Mouse (Mus musculus) liver, embryonic 12.5 days (tissue): ENCODE data around the gene Ndufs2. TPM values are rescaled to one million over a fixed set of nuclear protein-coding genes. Genes with fewer than 3 reads are reported as not detected.

Source experiments
- ATAC-seq: fragments of 200-750 bp; cut with Nextera tagmentation; 2 replicates; pipeline ENCODE4 v1.8.0; 2017; ENCODE audit warnings: moderate number of reproducible peaks, mild to moderate bottlenecking, moderate library complexity
- H3K27ac ChIP-seq: fragments of 300-500 bp; sonication (generic); 2 replicates; pipeline ENCODE4 v1.5.1; 2016; ENCODE audit warnings: mild to moderate bottlenecking
- H3K27me3 ChIP-seq: fragments of 300-500 bp; sonication (generic); replicated peaks from 2 replicates; pipeline ENCODE4 v1.6.1; 2016; ENCODE audit warnings: mild to moderate bottlenecking, moderate library complexity
- H3K36me3 ChIP-seq: fragments of 300-500 bp; sonication (generic); 2 replicates; pipeline ENCODE4 v1.6.1; 2016; ENCODE audit warnings: mild to moderate bottlenecking, moderate library complexity
- H3K4me1 ChIP-seq: fragments of 300-500 bp; sonication (generic); 2 replicates; pipeline ENCODE4 v1.6.1; 2016
- H3K4me2 ChIP-seq: fragments of 300-500 bp; sonication (generic); 2 replicates; pipeline ENCODE4 v1.6.1; 2016; ENCODE audit warnings: mild to moderate bottlenecking, moderate library complexity
- H3K4me3 ChIP-seq: fragments of 300-500 bp; sonication (generic); 2 replicates; pipeline ENCODE4 v1.5.1; 2016; ENCODE audit warnings: mild to moderate bottlenecking, moderate library complexity
- H3K9ac ChIP-seq: fragments of 300-500 bp; sonication (generic); 2 replicates; pipeline ENCODE4 v1.6.1; 2016; ENCODE audit warnings: mild to moderate bottlenecking, moderate library complexity
- H3K9me3 ChIP-seq: fragments of 300-500 bp; sonication (generic); replicated peaks from 2 replicates; pipeline ENCODE4 v1.6.1; 2016; ENCODE audit warnings: mild to moderate bottlenecking, moderate library complexity
- WGBS: fragments of 180-500 bp; shearing (Covaris S2); methylation state at CpG from one replicate; pipeline ENCODE4 v1.1.7; 2016; ENCODE audit not compliant: insufficient replicate concordance; 5-methylcytosine and 5-hydroxymethylcytosine counted together
- polyA plus RNA-seq: library from polyadenylated mRNA; unstranded; fragments of >200 nt; fragmentation: Nextera tagmentation; extraction: Ambion mirVana; gene quantifications from 2 replicates; pipeline ENCODE4 v1.2.1, GENCODE M21; 2016

Ndufs2 gene
- polyA plus RNA-seq, 1 experiment from 2014 or later, result 167 TPM

DNA sequence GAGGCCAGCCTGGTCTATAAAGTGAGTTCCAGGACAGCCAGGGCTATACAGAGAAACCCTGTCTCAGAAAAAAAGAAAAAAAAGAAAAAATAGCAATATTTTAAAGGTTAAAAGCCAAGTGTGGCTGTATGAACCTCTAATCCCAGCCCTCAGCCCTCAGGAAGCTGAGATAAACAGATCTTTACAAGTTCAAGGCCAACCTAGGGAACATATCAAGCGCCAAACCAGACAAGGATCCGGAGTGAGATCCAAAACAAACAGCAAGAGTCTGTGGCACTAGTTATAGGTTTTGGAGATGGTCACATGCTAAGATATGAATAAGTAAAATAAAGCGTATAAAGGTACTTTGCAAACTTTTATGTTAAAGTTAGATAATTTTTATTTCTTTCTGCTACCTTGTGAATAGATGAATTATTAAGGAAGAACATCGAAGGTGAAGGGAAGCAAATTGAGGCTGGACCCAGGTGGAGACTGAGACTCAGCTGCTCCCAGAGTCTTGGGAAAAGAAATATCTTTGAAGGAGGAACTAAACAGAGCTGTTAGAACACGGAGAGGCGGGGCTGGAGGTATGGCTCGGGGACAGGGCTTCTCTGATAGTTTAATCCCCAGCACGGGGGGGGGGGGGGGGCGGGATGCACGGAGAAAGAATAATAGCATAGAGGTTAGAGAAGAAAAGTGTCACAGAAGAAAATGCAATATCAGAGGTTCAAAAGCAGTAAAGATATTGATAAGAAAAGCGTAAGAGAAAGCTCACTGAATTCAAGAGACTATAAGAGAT is 47.5 kb downstream of the Ndufs2 start:
- Histone ChIP-seq H3K9me3 (no peaks in the 10 kb centered on the region), H3K27me3 (peaks cover 23% of the 10 kb centered on the region), H3K36me3 (no peaks in the 10 kb centered on the region), H3K4me1 (0 out of 2 replicates have a peak, but pooled peaks cover 10% of the 10 kb centered on the region), H3K4me3 (no peak overlapping the region), H3K27ac (peak overlapping the region; percentile 54; the same call in 1 of the 2 replicates), H3K4me2 (no peak overlapping the region), H3K9ac (no peak overlapping the region)
- no peak for ATAC-seq
- WGBS, result 35% methylated on average over 11 of the region's 11 CpGs

DNA sequence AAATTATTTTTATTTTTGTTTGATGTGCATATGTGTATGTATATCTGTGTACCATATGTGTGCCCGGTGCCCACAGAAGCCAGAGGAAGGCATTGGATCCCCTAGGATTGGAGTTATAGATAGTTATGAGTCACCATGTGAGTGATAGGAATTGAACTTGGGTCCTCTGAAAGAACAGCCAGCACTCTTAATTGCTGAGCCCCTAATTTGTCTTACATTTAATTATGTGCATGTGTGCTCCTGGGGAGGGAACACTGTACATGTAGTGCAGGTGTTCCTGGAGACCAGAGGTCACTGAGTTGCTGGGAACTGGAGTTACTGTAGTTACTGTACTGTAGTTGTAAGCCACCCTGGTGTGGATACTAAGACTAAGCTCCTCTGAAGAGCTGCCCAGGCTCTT is 50.4 kb downstream of the Ndufs2 start:
- WGBS, result 76% methylated on average over 1 of the region's 1 CpGs
- no peak overlapping the region for H3K4me2 ChIP-seq
- H3K27me3 ChIP-seq, result peaks cover 41% of the 10 kb centered on the region
- H3K9ac ChIP-seq, result no peak overlapping the region
- H3K9me3 ChIP-seq, result no peaks in the 10 kb centered on the region
- H3K36me3 ChIP-seq, result no peaks in the 10 kb centered on the region
- H3K27ac ChIP-seq, result no peak overlapping the region
- no peak overlapping the region for H3K4me3 ChIP-seq
- no peak for ATAC-seq
- 0 out of 2 replicates have a peak, but pooled peaks cover 9% of the 10 kb centered on the region for H3K4me1 ChIP-seq

DNA sequence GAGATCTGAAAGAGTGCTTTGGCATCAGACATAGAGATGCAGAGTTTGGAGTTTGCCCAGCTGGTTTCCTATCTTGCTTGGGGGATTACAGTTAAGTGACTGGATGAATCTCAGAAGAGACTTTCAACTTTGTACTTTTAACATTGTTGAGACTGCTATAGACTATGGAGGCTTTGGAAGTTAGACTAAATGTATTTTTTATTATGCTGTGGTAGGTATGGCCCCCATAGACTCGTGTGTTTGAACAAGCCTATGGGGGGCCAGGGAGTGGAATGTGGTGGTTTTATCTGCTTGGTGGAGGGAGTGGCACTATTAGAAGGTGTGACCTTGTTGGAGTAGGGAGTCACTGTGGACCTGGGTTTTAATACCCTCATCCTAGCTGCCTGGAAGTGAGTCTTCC is 51.7 kb downstream of the Ndufs2 start:
- H3K27ac ChIP-seq, result no peak overlapping the region
- ATAC-seq, result no peak
- no peak overlapping the region for H3K4me3 ChIP-seq
- no peak overlapping the region for H3K9ac ChIP-seq
- no peak overlapping the region for H3K4me2 ChIP-seq
- peaks cover 50% of the 10 kb centered on the region for H3K27me3 ChIP-seq
- H3K9me3 ChIP-seq, result no peaks in the 10 kb centered on the region
- WGBS, result 25% methylated on average over 1 of the region's 1 CpGs
- peaks cover 11% of the 10 kb centered on the region; the same call in 1 of the 2 replicates for H3K4me1 ChIP-seq
- no peaks in the 10 kb centered on the region for H3K36me3 ChIP-seq

DNA sequence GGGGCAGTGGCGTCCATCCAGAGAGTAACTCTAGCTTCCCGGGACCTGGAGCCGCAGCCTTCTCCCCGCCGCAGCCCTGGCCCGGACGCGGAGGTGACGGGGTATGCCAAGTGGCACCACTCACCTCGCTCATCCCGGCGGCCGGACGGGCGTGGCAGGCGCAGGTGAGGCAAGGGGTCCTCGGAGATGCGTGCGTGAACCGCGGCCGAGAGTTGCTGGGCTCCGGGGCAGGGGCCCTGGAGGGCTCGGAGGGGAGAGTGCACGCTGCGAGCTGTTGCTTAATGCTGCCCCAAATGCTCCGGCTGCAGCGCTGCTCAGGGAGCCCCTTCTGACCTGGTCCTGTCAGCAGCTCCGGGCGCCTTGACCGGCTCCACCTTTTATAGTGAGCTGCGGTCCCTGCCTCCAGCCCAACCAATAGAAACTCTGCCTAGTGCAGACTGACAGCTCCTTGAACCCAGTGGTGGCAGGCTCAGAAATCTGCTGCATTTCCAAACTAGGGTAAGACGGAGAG is 55.2 kb downstream of the Ndufs2 start, which contains the start of gene Pcp4l1:
Gene Pcp4l1 (minus strand): TSS at position 382 of the 511 bp plus-strand sequence.
- Histone ChIP-seq H3K4me1 (peaks cover 25% of the 10 kb centered on the region), H3K36me3 (no peaks in the 10 kb centered on the region), H3K27me3 (peaks cover 82% of the 10 kb centered on the region), H3K4me2 (peak within 1 kb of the TSS; percentile 68), H3K27ac (no peak within 1 kb of the TSS), H3K9ac (no peak within 1 kb of the TSS; the same call in 1 of the 2 replicates), H3K9me3 (no peaks in the 10 kb centered on the region), H3K4me3 (peak within 1 kb of the TSS; percentile 48)
- 3% methylated on average over 33 of the region's 33 CpGs for WGBS
- peak; percentile 77 for ATAC-seq

DNA sequence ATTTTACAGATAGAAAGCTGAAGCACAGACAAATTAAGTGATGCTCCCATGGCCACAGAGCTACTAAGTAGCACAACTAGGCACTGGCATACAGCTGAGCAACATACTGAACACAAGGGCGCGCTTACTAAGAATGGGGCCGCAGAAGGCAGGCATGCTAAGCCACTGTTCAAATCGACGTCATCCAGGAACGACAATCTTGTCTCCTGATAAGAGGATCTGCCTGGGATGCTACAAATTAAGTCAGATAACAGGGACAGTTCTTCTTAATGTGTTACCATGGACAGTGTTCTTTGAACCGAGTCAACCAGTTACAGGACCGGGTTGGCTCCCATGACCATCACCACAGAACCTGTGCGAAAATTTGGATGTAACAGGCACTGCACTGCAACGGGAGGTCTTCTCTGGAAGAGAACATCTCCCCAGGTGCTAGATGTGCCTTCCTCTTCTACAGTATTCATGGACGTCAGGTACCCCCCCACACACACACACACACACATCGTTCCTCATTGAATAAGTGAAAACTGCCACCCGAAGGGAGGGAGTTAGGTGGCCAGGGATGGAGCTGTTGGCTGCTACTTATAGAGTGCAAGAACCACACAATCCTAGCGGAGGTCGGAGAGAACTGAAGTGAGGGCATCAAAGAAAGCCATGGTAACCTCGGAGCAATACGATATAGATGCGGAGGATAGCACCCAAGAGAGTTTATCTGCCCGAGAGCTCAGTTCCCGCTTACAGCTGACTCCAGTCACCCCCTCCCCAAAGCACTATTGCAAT is 56.0 kb downstream of the Ndufs2 start:
- Histone ChIP-seq H3K9ac (no peak overlapping the region), H3K27me3 (peaks cover 89% of the 10 kb centered on the region), H3K4me2 (peak overlapping the region; percentile 68), H3K27ac (no peak overlapping the region), H3K4me3 (peak overlapping the region; percentile 48), H3K4me1 (peaks cover 25% of the 10 kb centered on the region), H3K36me3 (no peaks in the 10 kb centered on the region), H3K9me3 (no peaks in the 10 kb centered on the region)
- 8% methylated on average over 20 of the region's 20 CpGs for WGBS
- no peak for ATAC-seq

DNA sequence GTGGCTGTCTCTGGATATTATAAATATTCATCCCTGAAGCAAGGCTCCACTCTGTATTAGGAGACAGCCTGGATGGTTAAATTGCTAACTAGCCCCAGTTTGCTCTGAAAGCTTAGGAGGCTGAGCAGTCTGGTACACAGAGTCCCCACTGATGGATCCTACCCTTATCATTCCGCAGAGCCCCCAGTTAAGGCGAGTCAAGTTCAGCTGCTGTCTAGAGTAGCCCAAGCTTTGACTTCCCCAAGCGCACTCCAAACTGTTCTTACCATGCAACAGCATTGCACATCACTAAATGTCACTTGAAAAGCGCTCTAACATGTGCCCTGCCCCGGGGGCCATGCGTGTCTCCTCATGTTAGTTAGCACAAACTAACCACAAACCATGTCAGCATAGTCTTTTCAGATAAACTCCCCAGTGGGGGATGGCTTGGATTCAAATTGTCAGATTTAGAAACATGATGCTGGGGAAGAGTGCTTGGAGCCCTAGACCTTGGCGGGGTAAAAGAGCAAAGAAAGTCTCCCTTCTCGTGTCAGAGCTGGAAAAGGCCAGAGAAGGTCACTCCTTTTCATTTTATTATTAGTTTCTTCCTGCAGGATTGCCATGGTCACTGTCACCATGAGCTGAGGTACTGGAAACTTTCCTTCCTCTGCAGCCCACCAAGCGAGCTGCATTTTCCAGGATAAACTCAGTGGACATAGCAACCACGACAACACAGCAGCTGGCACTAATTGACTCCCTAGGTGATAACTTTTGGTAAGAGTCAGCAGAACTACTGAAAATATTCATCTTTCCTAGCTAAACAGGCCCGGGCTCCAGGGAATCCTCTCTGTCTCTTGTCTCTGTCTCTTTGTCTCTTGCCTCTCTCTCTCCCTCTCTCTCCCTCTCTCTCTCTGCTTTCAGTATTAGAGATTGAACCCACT is 57.0 kb downstream of the Ndufs2 start:
- Histone ChIP-seq H3K9me3 (no peaks in the 10 kb centered on the region), H3K9ac (no peak overlapping the region), H3K27ac (no peak overlapping the region), H3K4me3 (no peak overlapping the region), H3K4me1 (peaks cover 31% of the 10 kb centered on the region), H3K27me3 (peaks cover 97% of the 10 kb centered on the region), H3K4me2 (no peak overlapping the region; the same call in 1 of the 2 replicates), H3K36me3 (no peaks in the 10 kb centered on the region)
- 25% methylated on average over 11 of the region's 11 CpGs for WGBS
- ATAC-seq, result no peak

DNA sequence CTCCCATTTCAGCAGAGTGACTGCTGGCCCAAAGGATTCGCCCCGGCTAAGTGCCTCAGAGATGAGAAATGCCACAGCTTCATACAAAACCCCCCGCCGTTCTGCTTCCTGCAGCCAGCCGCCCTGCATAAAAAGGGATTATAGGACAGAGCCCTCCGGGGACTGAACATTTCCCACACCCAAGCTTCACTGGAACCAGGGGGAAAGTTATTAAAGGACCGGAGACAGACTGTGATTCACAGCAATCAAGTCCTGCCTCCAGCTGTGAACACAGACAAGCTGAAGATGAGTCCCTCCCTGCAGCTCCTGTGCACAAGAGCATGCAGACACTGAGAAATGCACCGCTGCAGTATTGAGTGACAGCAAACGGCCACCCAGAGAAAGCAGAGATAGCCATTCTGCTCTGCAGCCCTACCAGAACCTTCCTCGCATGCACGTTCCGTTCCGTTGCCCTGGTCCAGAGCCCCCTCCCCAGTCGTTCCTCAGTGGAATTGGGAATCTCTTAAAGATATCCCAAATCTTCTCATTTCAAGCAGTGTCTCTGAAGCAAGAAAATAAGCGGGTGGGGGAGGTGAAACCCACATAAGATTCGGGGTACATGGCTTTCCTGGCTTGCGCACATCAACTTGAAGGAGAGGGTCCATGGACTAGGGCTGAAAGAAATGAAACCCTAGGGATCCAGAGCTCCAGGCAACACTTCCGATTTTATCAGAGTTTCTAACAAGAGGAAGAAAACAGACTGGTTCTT is 57.9 kb downstream of the Ndufs2 start:
- no peaks in the 10 kb centered on the region for H3K36me3 ChIP-seq
- H3K27ac ChIP-seq, result no peak overlapping the region
- ATAC-seq, result no peak
- H3K27me3 ChIP-seq, result peaks cover 90% of the 10 kb centered on the region
- no peak overlapping the region for H3K4me3 ChIP-seq
- peak overlapping the region; percentile 24 for H3K4me2 ChIP-seq
- 9% methylated on average over 18 of the region's 18 CpGs for WGBS
- H3K9me3 ChIP-seq, result no peaks in the 10 kb centered on the region
- H3K4me1 ChIP-seq, result peaks cover 36% of the 10 kb centered on the region
- H3K9ac ChIP-seq, result no peak overlapping the region

DNA sequence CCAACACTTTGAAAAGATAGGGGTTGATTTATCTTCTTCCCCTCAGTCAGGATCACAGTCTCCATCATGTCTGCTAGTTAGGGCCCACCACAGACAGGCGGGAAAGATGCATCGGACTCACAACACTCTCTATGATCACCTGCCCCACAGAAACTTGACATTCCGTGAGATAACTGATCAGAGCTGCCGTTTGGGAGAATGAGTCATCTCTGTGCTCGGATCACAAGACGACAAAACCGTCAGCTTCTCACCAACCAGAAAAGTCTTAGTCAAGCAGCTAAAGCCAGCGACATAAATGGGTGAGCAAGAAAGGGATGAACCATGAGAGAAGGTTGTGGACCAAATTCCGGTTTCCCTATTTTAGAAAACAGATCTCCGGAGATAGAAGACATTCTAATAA is 58.9 kb downstream of the Ndufs2 start:
- Histone ChIP-seq H3K9me3 (no peaks in the 10 kb centered on the region), H3K27ac (no peak overlapping the region), H3K9ac (no peak overlapping the region), H3K4me1 (peaks cover 36% of the 10 kb centered on the region), H3K36me3 (no peaks in the 10 kb centered on the region), H3K4me2 (no peak overlapping the region), H3K4me3 (no peak overlapping the region), H3K27me3 (peaks cover 87% of the 10 kb centered on the region)
- no peak for ATAC-seq
- WGBS, result 39% methylated on average over 10 of the region's 10 CpGs

DNA sequence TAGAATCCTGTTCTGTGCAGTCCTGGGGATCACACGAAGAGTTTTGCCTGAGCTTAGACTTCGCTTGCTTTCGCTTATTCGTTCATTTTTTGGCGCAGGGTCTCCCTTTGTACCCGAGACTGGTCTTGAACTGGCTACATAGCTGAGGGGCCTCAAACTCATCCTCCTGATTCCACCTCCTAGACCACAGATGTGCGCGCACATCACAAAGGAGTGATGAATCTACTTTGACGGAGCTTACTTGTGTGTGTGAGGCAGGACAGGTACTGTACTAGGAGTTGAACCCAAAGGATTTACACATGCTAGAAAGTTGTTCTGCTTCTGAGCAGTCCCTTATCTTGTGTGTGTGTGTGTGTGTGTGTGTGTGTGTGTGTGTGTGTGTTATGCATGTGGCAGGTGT is 60.4 kb downstream of the Ndufs2 start:
- peaks cover 34% of the 10 kb centered on the region for H3K4me1 ChIP-seq
- no peaks in the 10 kb centered on the region for H3K9me3 ChIP-seq
- no peak overlapping the region for H3K4me2 ChIP-seq
- no peak overlapping the region for H3K9ac ChIP-seq
- ATAC-seq, result no peak
- no peak overlapping the region for H3K4me3 ChIP-seq
- 84% methylated on average over 9 of the region's 9 CpGs for WGBS
- no peaks in the 10 kb centered on the region for H3K36me3 ChIP-seq
- no peak overlapping the region for H3K27ac ChIP-seq
- peaks cover 79% of the 10 kb centered on the region for H3K27me3 ChIP-seq

DNA sequence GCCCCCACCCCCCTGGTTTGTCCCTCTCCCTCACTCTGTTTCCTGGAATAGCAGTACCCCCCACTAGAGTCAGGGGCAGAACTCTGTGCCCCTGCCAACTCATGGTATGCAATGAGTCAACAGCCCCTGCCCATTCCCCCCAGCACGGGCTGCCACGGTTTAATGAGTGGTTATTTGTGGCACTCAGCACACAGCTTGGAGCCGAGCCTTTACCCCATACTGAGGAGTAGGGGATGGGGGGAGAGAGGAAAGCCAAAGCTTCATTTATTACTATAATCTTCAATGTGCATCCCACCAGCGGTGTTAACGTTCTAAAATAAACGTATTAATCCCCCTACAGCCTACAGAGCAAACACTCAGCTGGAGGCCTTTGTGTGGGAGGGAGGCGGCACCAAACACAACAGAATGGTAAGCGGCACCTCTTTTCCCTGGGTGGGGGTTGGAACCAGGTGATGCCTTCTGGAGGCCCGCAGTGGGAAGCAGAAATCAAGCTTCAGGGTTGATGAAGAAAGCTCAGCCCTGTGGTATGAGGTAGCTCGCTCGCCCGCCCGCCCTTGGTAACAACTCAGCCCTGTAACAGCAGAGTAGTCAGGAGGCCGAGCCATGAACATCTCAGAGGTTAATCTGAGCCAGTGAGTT is 61.6 kb downstream of the Ndufs2 start:
- Histone ChIP-seq H3K27me3 (peaks cover 66% of the 10 kb centered on the region), H3K36me3 (no peaks in the 10 kb centered on the region), H3K4me1 (peaks cover 27% of the 10 kb centered on the region), H3K4me2 (no peak overlapping the region), H3K4me3 (no peak overlapping the region), H3K9me3 (no peaks in the 10 kb centered on the region), H3K27ac (no peak overlapping the region), H3K9ac (no peak overlapping the region)
- WGBS, result 61% methylated on average over 14 of the region's 14 CpGs
- no peak for ATAC-seq
